Mouse (Mus musculus): ENCODE results near the gene Ssbp4.

- TF ChIP-seq CTCF (IDR thresholded peaks at IDR 0.05; ENCODE audit: borderline replicate concordance, insufficient read depth, low read depth, low read length) (no peak), POLR2A (IDR thresholded peaks at IDR 0.05; ENCODE audit: borderline replicate concordance, insufficient read depth, low read length) (no peak)
These were observed 1.1 kb downstream of the Ssbp4 start for GRCm38 (mm10) chr8:70607603-70607897.

Measured in cerebellum, adult 2 months (tissue).